Mouse (Mus musculus) embryo, embryonic 11 days (tissue): Measurements from ENCODE around the gene Spata21.
"Not testable (repeated sequence)": the region's sequence is repeated elsewhere in the genome, so short reads cannot be mapped to it uniquely, and the experiment has no call there.

Source experiments
- DNase-seq: peaks from one replicate; pipeline ENCODE4 v3.0.0-alpha.2; 2015

Gene Spata21

GRCm38 (mm10) chr4:141131531-141132061, 43.5 kb downstream of the Spata21 start:
- no peak for DNase-seq

- no peak for DNase-seq
Observed at GRCm38 (mm10) chr4:141132191-141132590, 44.1 kb downstream of the Spata21 start.

- DNase-seq, result no peak
Observed at GRCm38 (mm10) chr4:141133227-141133626, 45.1 kb downstream of the Spata21 start.

- DNase-seq, result peak; percentile 37
Observed at GRCm38 (mm10) chr4:141134031-141134441, 45.9 kb downstream of the Spata21 start.

GRCm38 (mm10) chr4:141134751-141135530, 46.8 kb downstream of the Spata21 start:
- DNase-seq, result no peak

GRCm38 (mm10) chr4:141136126-141136525, 48.0 kb downstream of the Spata21 start:
- DNase-seq, result no peak

GRCm38 (mm10) chr4:141137740-141138139, 49.6 kb downstream of the Spata21 start:
- DNase-seq, result not testable (repeated sequence)

- no peak for DNase-seq
Observed at GRCm38 (mm10) chr4:141138425-141139115, 50.4 kb downstream of the Spata21 start.

GRCm38 (mm10) chr4:141139116-141139970, 51.2 kb downstream of the Spata21 start, which contains the start of gene Szrd1:
Gene Szrd1, minus strand, starts transcription at chr4:141139775.
- peak; percentile 100 for DNase-seq

- not testable (repeated sequence) for DNase-seq
Observed at GRCm38 (mm10) chr4:141140354-141140753, 52.2 kb downstream of the Spata21 start.

GRCm38 (mm10) chr4:141140967-141141366, 52.8 kb downstream of the Spata21 start:
- no peak for DNase-seq

- DNase-seq, result peak; percentile 70
Observed at GRCm38 (mm10) chr4:141142285-141142811, 54.2 kb downstream of the Spata21 start.

- not testable (repeated sequence) for DNase-seq
Observed at GRCm38 (mm10) chr4:141145124-141145523, 57.0 kb downstream of the Spata21 start.

- no peak for DNase-seq
Observed at GRCm38 (mm10) chr4:141146491-141147033, 58.4 kb downstream of the Spata21 start.

GRCm38 (mm10) chr4:141147112-141148008, 59.2 kb downstream of the Spata21 start, which contains the start of gene Fbxo42:
Gene Fbxo42, plus strand, starts transcription at chr4:141147913.
- peak; percentile 97 for DNase-seq

- peak; percentile 57 for DNase-seq
Observed at GRCm38 (mm10) chr4:141148009-141148801, 60.1 kb downstream of the Spata21 start.

GRCm38 (mm10) chr4:141149116-141149515, 61.0 kb downstream of the Spata21 start:
- no peak for DNase-seq

- no peak for DNase-seq
Observed at GRCm38 (mm10) chr4:141157485-141157884, 69.4 kb downstream of the Spata21 start.

- no peak for DNase-seq
Observed at GRCm38 (mm10) chr4:141158609-141159008, 70.5 kb downstream of the Spata21 start.

GRCm38 (mm10) chr4:141159093-141159492, 71.0 kb downstream of the Spata21 start:
- DNase-seq, result no peak
